Mouse (Mus musculus) cerebellum, adult 2 months (tissue): Measurements from ENCODE around the gene Magi3.

ENCODE experiments used
- CTCF ChIP-seq: fragments of 200-500 bp; IDR thresholded peaks from 2 replicates; pipeline ENCODE4 v1.5.1; 2011; ENCODE audit warnings: low read depth, mild to moderate bottlenecking, control low read depth, low read length, moderate library complexity, borderline replicate concordance; ENCODE audit not compliant: insufficient read depth
- POLR2A ChIP-seq: fragments of 200-500 bp; IDR thresholded peaks from 2 replicates; pipeline ENCODE4 v1.6.1; 2011; ENCODE audit warnings: low read length, control low read depth, borderline replicate concordance; ENCODE audit not compliant: insufficient read depth

DNA sequence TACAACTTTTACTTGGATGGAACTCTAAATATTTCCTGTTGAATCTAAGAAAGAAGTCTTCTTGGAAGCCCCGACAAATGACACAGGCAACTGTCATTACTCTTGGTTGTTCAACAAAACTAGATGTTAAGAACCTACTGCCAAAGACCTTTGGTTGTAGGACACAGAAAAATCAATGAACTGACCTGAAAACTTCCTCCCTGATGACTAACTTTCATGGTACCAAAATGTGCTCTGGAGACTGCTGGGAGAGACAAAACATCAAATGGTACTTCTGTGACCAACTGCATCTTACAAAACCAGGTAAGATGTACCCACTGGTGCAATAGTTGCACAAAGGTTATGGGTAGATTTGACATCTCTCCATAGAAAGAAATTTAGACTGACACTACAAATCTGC, 30.9 kb downstream of the Magi3 start:
- no peak for TF ChIP-seq CTCF
- no peak for TF ChIP-seq POLR2A
